Mouse (Mus musculus) liver, embryonic 16.5 days (tissue): Measurements from ENCODE around the gene Kpnb1. TPM values are rescaled to one million over a fixed set of nuclear protein-coding genes. Genes with fewer than 3 reads are reported as not detected.
A peak's percentile ranks its signal among the peaks of the same experiment; 100 is the strongest.
"Not testable (repeated sequence)": the region's sequence is repeated elsewhere in the genome, so short reads cannot be mapped to it uniquely, and the experiment has no call there.

ENCODE experiments used
- ATAC-seq: fragments of 200-750 bp; cut with Nextera tagmentation; 2 replicates; pipeline ENCODE4 v1.8.0; 2017; ENCODE audit warnings: low read depth, mild to moderate bottlenecking, moderate number of reproducible peaks, moderate library complexity
- H3K27ac ChIP-seq: fragments of 300-500 bp; sonication (generic); 2 replicates; pipeline ENCODE4 v1.5.1; 2014; ENCODE audit warnings: mild to moderate bottlenecking, low read length
- H3K27me3 ChIP-seq: fragments of 300-500 bp; sonication (generic); 2 replicates; pipeline ENCODE4 v1.6.1; 2014; ENCODE audit warnings: low read depth, low read length, mixed read lengths; ENCODE audit not compliant: control insufficient read depth, insufficient read depth
- H3K36me3 ChIP-seq: fragments of 300-500 bp; sonication (generic); 2 replicates; pipeline ENCODE4 v1.6.1; 2014; ENCODE audit warnings: mild to moderate bottlenecking; ENCODE audit not compliant: control insufficient read depth, insufficient read depth
- H3K4me1 ChIP-seq: fragments of 300-500 bp; sonication (generic); 2 replicates; pipeline ENCODE4 v1.6.1; 2014; ENCODE audit warnings: low read depth, low read length, mixed read lengths; ENCODE audit not compliant: control insufficient read depth
- H3K4me2 ChIP-seq: fragments of 300-500 bp; sonication (generic); 2 replicates; pipeline ENCODE4 v1.6.1; 2014; ENCODE audit warnings: low read depth, low read length, mixed read lengths
- H3K4me3 ChIP-seq: fragments of 300-500 bp; sonication (generic); 2 replicates; pipeline ENCODE4 v1.5.1; 2014; ENCODE audit warnings: low read depth, mild to moderate bottlenecking, low read length
- H3K9ac ChIP-seq: fragments of 300-500 bp; sonication (generic); 2 replicates; pipeline ENCODE4 v1.6.1; 2014; ENCODE audit warnings: low read depth, low read length
- H3K9me3 ChIP-seq: fragments of 300-500 bp; sonication (generic); replicated peaks from 2 replicates; pipeline ENCODE4 v1.6.1; 2016; ENCODE audit warnings: low read length; ENCODE audit not compliant: control insufficient read depth
- WGBS: fragments of 180-500 bp; shearing (Covaris S2); extraction: QIAGEN DNeasy Blood & Tissue Kit; methylation state at CpG from one replicate; pipeline ENCODE4 v1.1.7; 2014; ENCODE audit not compliant: insufficient replicate concordance; 5-methylcytosine and 5-hydroxymethylcytosine counted together
- polyA plus RNA-seq: library from polyadenylated mRNA; unstranded; fragments of >200 nt; fragmentation: Nextera tagmentation; extraction: Ambion mirVana; gene quantifications from 2 replicates; pipeline ENCODE4 v1.2.1, GENCODE M21; 2015

Kpnb1 gene
- polyA plus RNA-seq, 1 experiment from 2014 or later = 14.5 TPM

DNA sequence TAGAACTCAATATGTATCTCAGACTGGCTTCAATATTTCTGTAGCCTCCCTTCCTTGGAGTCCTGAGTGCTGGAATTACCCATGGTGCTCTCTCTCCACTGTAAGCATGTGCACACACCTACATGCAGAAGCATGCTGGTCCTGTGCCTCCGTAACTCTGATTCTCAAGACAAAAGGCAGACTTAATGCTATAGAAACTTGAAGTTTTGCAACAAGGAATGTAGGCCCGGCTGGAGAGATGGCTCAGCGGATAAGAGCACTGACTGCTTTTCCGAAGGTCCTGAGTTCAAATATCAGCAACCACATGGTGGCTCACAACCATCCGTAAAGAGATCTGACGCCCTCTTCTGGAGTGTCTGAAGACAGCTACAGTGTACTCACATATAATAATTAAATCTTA, 2.0 kb upstream of the Kpnb1 start:
- H3K27me3 ChIP-seq, H3K36me3 ChIP-seq, H3K27ac ChIP-seq, ATAC-seq, H3K9ac ChIP-seq, H3K9me3 ChIP-seq: not testable (repeated sequence)
- 66% methylated on average over 6 of the region's 6 CpGs for WGBS
- peak overlapping the region; percentile 94 for H3K4me2 ChIP-seq
- H3K4me3 ChIP-seq = peak overlapping the region; percentile 76; the same call in 1 of the 2 replicates
- peaks cover 22% of the 10 kb centered on the region for H3K4me1 ChIP-seq

- H3K27me3 ChIP-seq = no peaks in the 10 kb centered on the region
- peak overlapping the region; percentile 94 for H3K4me2 ChIP-seq
- H3K4me3 ChIP-seq = peak overlapping the region; percentile 76
- 21% methylated on average over 3 of the region's 3 CpGs for WGBS
- ATAC-seq = no peak
- peaks cover 12% of the 10 kb centered on the region for H3K36me3 ChIP-seq
- peak overlapping the region; percentile 40; the same call in 1 of the 2 replicates for H3K27ac ChIP-seq
- H3K9me3 ChIP-seq = no peaks in the 10 kb centered on the region
- H3K9ac ChIP-seq = peak overlapping the region; percentile 30; the same call in 1 of the 2 replicates
- H3K4me1 ChIP-seq = peaks cover 24% of the 10 kb centered on the region
Measured at GRCm38 (mm10) chr11:97189231-97189630, 1.6 kb upstream of the Kpnb1 start.

- H3K27ac ChIP-seq = peak overlapping the region; percentile 98
- peak overlapping the region; percentile 75 for H3K9ac ChIP-seq
- peaks cover 17% of the 10 kb centered on the region for H3K36me3 ChIP-seq
- H3K9me3 ChIP-seq = no peaks in the 10 kb centered on the region
- under 1% methylated on average over 15 of the region's 15 CpGs for WGBS
- peak overlapping the region; percentile 76 for H3K4me3 ChIP-seq
- peak overlapping the region; percentile 94 for H3K4me2 ChIP-seq
- H3K4me1 ChIP-seq = peaks cover 28% of the 10 kb centered on the region
- no peaks in the 10 kb centered on the region for H3K27me3 ChIP-seq
- ATAC-seq = no peak
Measured at GRCm38 (mm10) chr11:97188643-97188955, 918 bp upstream of the Kpnb1 start.

- peak overlapping the region; percentile 96 for H3K9ac ChIP-seq
- under 1% methylated on average over 57 of the region's 74 CpGs for WGBS
- peak; percentile 64 for ATAC-seq
Measured at GRCm38 (mm10) chr11:97186947-97187763, 526 bp downstream of the Kpnb1 start.

GRCm38 (mm10) chr11:97185704-97186614, 1.7 kb downstream of the Kpnb1 start:
- no peaks in the 10 kb centered on the region for H3K27me3 ChIP-seq
- no peaks in the 10 kb centered on the region for H3K9me3 ChIP-seq
- H3K4me3 ChIP-seq = peak overlapping the region; percentile 90
- H3K9ac ChIP-seq = peak overlapping the region; percentile 56
- peaks cover 35% of the 10 kb centered on the region for H3K4me1 ChIP-seq
- peak overlapping the region; percentile 86 for H3K4me2 ChIP-seq
- H3K27ac ChIP-seq = no peak overlapping the region
- no peak for ATAC-seq
- H3K36me3 ChIP-seq = peaks cover 43% of the 10 kb centered on the region
- 29% methylated on average over 5 of the region's 5 CpGs for WGBS

More at GRCm38 (mm10) chr11:97186947-97187763, 526 bp downstream of the Kpnb1 start:
- Histone ChIP-seq H3K4me1 (peaks cover 35% of the 10 kb centered on the region), H3K4me2 (peak overlapping the region; percentile 86), H3K27ac (peak overlapping the region; percentile 96), H3K4me3 (peak overlapping the region; percentile 90), H3K36me3 (peaks cover 31% of the 10 kb centered on the region), H3K9me3 (no peaks in the 10 kb centered on the region), H3K27me3 (no peaks in the 10 kb centered on the region)

- no peaks in the 10 kb centered on the region for H3K27me3 ChIP-seq
- no peak overlapping the region for H3K27ac ChIP-seq
- ATAC-seq = no peak
- H3K4me2 ChIP-seq = no peak overlapping the region
- H3K9ac ChIP-seq = no peak overlapping the region
- H3K4me1 ChIP-seq = peaks cover 36% of the 10 kb centered on the region
- H3K9me3 ChIP-seq = no peaks in the 10 kb centered on the region
- WGBS = 71% methylated on average over 5 of the region's 5 CpGs
- H3K4me3 ChIP-seq = no peak overlapping the region
- H3K36me3 ChIP-seq = peaks cover 54% of the 10 kb centered on the region
Measured at GRCm38 (mm10) chr11:97184875-97185274, 2.8 kb downstream of the Kpnb1 start.

GRCm38 (mm10) chr11:97182446-97182845, 5.2 kb downstream of the Kpnb1 start:
- Histone ChIP-seq H3K27me3 (no peaks in the 10 kb centered on the region), H3K36me3 (peaks cover 73% of the 10 kb centered on the region), H3K9ac (no peak overlapping the region), H3K4me1 (peaks cover 28% of the 10 kb centered on the region), H3K4me3 (no peak overlapping the region), H3K27ac (peak overlapping the region; percentile 18; the same call in 1 of the 2 replicates), H3K9me3 (no peaks in the 10 kb centered on the region), H3K4me2 (no peak overlapping the region)
- no peak for ATAC-seq
- WGBS = 78% methylated on average over 3 of the region's 3 CpGs

DNA sequence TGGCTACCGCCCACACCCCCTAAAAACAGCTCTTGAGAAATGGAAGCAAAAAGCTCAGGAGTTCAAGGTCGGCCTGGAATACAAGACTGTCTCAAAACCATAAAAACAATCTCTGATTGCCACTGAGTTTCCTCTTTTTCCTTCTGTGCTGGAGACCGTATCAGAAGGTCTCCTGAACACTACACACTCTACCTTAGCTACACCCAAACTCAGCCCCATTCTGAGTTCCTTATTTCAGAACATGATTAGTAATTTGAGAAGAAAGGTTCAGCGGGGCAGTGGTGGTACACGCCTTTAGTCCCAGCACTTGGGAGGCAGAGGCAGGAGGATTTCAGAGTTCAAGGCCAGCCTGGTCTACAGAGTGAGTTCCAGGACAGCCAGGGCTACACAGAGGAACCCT, 6.6 kb downstream of the Kpnb1 start:
- no peaks in the 10 kb centered on the region for H3K9me3 ChIP-seq
- no peak for ATAC-seq
- peaks cover 87% of the 10 kb centered on the region for H3K36me3 ChIP-seq
- no peaks in the 10 kb centered on the region for H3K27me3 ChIP-seq
- peaks cover 24% of the 10 kb centered on the region for H3K4me1 ChIP-seq
- H3K4me2 ChIP-seq = no peak overlapping the region
- no peak overlapping the region for H3K4me3 ChIP-seq
- no peak overlapping the region for H3K9ac ChIP-seq
- H3K27ac ChIP-seq = no peak overlapping the region
- WGBS = 64% methylated on average over 5 of the region's 5 CpGs
